Mouse (Mus musculus): Measurements from ENCODE around the gene Myzap.

Myzap gene

DNA sequence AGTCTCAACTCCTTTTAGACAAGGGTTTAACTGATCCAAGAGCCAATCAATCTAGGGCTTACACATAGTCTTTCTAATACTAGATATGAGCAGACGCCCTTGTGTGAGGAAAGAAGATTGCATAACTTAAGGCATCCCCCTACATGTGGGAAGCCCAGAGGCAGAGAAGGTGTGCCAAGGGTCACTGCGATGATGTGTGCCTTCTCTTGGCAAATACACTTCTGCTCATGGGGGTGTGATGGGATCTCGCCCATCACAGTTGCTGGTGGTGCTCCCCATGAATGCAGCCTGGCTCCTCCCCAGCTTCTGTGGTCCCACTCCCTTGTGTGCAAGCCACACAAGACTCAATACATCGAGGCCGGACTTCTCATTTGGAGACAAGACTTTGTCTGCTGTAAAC lies 47.3 kb downstream of the Myzap start:
- DNase-seq (ENCODE audit: low read depth, low spot score), result no peak

DNA sequence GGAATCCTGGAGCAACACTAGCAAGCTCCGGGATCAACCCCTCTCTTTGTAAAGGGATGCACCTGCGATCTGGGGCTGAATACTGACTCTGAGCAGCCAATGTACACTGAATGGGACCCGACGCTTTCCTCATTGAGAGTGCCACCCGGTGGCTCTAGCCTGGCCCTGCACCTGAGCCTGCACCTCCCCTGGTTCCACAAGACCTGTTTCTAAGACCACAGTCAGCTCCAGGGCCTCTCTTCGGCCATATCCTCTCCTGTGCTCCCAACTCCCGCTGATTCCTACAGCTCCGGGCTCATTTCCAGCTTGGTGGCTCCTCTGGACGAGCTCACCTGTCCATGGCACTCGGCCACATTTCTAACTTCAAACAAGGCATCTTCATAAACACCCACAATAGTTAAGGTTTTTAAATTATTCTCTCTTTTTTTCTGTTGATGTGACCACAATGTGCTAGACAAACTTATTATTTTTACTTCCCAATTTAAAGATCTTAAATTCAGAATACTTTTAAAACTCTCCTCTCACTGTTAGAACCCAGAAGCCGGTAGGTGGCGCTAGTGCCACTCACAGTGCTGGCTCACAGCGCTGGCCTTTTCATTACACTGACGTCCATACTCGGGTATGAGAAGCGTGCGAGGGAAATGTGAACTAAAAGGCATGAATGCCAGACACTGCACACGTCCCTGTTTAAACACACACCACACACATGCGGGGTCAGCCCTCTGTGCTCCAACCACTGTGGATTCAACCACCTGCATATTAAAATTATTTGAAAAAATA lies 48.5 kb downstream of the Myzap start:
- DNase-seq (ENCODE audit: low read depth, low spot score), result peak; percentile 53

DNA sequence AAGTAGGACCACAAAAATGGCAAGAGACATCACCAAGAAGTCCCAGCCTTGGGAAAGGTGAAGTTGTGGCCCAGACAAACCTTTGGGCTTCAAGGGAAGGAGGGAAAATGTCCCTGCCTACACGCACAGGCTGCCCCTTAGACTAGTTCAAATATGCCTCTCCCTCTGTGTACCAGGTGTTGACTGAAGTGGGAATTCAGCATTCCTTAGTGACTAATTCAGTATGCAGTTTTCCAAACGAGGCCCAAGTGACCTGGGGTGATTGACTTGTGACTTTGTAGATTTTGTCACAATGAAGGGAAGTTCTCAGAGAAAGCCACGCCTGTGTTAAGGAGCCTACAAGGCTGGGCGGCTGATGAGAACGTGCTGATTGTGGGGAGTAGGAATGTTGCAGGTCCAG lies 49.9 kb downstream of the Myzap start:
- DNase-seq (ENCODE audit: low read depth, low spot score), result no peak

DNA sequence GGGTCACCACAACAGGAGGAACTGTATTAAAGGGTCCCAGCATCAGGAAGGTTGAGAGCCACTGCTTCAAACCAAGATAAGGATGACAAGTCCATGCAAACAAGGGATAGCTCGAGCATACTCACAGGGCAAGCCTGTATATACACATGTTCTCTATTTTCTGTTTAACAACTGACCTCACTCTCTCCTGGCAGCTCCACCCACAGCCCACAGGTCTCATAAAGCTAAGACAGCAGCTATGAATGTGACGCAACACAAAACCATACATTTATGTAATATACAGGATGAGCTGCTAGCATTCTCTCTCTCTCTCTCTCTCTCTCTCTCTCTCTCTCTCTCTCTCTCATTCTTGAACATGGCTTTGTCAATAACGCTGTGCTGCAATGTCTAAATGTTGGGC lies 51.4 kb downstream of the Myzap start:
- DNase-seq (ENCODE audit: low read depth, low spot score), result no peak

DNA sequence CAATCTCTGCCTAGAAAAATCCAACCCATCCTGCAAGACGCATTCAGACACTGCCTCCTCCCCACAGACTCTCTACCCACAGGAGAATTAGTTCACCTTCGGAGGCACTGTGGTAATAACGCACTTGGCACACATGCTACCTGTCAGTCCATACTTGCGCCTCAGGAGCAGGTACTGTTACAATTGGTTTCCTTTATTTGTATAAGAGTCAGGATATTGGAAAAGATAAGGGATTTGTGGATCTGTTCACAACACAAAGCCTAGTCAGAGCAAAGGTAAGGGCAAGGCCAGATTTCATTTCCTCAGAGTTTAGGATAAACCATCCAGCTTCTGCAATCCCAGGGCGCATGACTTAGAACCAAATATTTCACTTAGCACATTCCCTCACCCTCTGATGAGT lies 56.4 kb downstream of the Myzap start:
- no peak for DNase-seq (ENCODE audit: low read depth, low spot score)

DNA sequence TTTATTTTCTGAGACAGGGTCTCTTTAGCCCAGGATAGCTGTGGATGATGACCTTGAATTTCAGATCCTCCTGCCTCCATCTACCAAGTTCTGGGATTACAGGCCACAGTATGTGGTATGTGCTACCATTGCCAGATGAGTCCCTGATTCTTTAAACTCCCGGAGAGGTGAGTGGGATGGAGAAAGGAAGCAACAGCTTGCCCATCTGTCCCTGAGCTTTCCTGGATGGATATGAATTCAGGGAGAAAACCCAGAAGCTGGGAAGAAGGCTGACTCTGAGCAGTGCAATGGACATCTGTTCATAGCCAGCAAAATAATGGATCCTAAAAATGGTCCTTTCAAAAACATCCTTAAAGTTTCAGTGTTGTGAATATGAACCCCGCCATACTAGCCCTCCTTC lies 57.1 kb downstream of the Myzap start:
- no peak for DNase-seq (ENCODE audit: low read depth, low spot score)

DNA sequence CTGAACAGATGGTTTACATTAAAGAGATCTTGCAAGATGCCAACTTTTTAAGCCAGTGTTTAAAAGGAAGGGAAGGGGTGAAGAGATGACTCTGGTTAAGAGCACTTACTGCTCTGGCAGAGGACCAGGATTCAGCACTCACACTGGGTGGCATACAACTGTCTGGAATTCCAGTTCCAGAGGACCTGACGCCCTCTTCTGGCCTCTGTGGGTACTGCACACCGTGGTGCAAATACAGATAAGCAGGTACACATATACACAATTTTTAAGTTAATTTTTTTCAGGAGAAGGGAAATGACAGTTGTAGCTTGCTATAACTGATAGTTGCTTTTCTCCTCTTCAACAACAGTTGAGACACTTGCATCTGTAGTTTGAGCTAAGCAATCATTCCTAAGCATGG lies 62.2 kb downstream of the Myzap start:
- DNase-seq (ENCODE audit: low read depth, low spot score), result no peak

DNA sequence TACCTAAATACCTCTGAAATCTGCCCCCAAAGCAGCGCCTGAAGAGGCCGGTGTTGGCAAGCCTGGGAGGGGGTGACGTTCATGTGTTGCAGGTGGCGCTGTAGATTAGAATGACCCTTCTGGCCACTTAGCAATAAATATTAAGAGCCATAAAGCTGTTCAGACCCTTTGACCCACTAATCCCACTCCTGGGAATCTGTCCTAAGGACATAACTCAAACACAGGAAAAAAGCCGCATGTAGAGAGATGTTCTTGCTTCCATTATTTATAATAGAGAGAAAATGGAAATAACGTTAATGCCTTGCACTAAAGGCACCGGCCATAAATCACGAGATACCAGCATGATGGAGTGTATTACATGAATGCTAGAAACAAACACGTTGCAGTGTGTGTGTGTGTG lies 64.7 kb downstream of the Myzap start:
- no peak for DNase-seq (ENCODE audit: low read depth, low spot score)

DNA sequence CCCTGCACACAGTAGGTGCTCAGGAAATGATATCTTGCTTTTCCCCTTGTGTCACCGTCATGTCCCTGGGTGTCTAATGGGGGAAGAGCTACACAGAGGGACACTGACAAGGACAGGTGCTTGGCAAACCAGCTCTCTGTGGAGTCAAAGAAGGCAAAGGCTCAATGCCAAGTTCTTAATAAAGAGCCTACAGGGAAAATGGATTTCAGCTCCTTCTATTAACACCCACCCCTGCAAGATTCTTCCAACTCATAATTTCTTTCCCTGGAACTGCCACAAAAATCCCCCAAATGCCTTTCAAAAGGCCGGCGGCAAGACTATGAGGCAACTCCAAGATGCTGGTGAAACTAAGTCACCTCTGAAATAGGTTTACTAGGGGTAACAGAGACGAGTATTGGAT lies 68.3 kb downstream of the Myzap start:
- DNase-seq (ENCODE audit: low read depth, low spot score), result no peak

DNA sequence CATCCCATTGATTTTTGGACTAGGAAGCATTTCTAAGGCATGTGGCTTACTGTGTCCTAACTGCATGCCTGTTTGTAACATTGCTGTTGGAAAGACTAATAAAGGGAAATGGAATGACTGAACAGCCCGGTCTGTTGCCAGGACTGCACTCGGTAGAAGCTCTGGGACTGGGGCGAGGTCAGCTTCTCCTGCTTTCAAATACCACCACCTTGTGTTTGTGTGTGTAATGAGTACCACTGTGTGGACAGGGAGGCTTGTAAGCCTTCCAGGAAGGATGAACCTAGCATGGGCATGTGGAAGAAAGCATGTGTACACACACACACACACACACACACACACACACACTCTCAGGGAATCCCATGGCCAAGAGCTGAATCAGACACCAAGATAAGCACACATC lies 72.3 kb downstream of the Myzap start:
- DNase-seq (ENCODE audit: low read depth, low spot score), result no peak

DNA sequence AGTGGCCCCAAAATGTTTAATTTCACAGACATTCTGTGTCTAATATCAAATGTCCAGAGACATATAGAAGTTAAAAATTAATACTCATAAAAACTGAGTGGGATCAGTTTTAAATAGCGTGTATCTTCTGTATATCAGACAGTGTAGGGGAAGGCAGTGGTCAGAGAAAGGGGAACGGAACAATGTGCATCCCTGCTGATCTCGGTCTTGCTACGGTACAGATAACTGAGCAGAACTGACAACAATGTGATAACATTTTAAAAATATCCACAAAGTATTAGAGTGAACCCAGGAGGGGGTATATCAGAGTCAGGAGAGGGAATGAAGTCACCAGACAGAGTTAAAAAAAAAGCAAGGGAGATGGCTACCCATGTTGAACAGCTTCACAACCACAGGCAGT lies 74.7 kb downstream of the Myzap start:
- no peak for DNase-seq (ENCODE audit: low read depth, low spot score)

DNA sequence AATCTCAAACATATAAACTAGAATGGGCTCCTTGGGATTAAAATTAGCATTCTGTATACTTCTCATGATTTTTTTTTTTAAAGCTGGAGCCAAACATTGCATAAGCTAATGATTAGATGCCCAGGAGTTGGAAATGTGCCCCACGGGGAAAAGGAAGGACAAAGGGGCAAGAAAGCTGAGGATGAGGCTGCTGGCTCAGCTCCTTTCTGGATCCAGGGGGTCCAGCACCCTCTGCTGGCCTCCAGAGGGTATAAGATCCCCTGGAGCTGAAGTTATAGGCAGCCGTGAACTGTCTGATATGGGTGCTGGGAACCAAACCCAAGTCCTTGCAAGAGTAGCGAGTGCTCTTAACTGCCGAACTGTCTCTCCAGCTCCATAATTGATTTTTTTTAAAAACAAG lies 76.3 kb downstream of the Myzap start:
- no peak for DNase-seq (ENCODE audit: low read depth, low spot score)

DNA sequence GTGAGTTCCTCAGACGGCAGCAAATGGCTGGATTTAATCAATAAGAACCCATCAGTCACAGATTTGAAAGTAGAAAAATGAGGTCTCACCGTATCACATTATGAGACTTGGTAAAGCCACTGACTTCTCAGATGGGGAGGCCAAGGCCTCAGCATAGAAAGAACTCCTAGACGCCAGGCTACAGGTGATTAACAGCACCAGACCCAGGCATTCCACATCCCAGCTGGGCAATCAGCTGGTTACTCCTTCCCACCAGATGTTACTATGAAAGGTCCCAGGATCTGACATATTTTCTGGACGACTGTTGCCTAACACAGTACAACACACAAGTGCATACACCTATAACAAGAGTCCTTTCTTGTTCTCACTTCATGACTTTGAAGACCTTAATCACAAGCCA lies 78.6 kb downstream of the Myzap start:
- no peak for DNase-seq (ENCODE audit: low read depth, low spot score)

DNA sequence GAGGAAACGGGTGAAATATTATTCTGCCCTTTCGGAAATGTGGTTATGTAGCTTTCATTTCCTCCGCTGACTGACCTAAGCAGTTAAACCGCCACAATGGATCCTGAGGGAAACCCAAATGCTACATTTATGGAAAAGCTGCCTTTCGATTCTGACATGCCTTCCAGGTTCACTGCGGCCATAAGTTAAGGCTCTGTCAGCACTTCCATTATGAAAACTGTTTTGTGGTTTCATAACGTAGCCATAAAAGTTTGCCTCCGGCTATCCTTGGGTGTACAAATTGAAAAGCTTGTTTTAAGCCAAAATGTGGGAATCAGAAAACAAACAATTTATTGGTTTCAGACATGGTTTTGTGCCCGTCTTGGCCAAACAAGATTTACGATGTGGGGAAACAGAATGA lies 79.3 kb downstream of the Myzap start:
- no peak for DNase-seq (ENCODE audit: low read depth, low spot score)

DNA sequence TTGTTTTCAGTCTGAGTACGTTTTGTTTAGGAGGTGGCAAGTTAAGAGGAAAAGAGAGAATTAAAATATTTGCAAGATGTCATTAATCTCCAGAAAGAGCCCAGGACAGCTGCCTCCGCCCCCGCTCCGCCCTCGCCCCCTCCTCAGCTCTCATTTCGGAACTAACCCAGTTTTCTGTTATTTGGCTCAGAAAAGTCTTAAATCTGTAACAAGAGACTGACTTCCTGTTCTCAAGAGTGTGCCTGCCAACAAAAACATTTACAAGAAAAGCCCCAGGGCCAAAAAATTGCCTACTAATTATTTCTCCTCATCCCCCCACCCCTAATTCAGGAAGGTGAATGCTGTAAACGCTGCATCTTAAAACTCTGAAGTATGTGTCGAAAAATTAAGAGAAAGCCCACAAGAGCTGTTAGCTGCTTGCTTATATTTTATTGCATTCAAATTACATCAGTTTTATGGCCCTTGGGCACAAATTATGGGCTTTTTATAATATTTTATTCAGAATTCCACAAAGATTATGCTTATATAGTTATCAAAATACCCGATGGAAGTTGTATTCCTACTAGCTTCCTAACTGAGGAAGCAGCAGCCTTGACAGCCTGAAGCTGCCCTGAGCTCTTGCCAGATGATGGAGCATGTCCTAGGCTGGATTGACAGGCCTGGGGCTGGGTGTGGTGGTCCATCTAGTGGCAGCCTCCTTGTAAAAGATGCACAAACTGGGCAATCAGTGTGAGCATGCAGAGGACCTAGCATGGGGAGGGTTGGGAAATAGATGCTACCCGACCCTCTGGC lies 93.6 kb downstream of the Myzap start:
- no peak for DNase-seq (ENCODE audit: low read depth, low spot score)

DNA sequence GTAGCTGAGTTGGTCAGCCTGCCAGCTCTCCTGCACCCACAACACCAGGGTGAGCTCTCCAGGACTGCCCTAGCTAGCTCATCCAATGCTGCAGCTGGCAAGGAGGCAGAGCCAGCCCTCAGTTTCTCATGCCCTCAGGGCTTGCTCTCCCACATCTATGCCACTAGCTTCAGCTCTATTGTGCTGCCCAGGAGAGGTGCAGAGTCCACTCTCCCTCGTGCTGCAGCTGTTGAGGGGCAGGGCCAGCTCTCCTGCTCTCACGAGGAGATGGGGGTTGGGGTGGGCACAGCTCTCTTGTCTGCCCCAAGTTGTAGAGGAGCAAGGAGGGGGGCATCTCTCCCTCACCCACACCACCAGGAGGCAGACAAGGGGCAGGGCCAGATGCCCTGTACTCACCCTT lies 95.5 kb downstream of the Myzap start:
- DNase-seq (ENCODE audit: low read depth, low spot score), result no peak

DNA sequence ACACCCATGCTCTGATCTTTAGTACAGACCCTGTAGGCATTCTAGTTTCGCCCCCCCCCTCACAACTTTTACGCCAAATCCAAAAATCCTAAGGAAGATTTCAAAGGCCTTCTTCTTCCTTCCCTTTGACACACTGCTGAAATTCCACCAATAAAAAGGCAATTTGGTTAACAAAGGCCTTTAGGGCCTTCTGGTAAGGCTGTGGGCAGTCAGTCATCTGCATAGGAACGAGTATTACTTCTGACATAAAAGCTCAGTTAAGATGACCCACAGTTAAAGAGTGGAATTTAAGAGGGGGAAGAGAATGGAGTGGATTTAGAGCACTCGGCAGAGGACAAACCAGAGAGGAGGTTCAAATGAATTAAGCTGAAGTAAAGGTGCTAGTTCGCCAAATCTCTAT lies 98.4 kb downstream of the Myzap start:
- DNase-seq (ENCODE audit: low read depth, low spot score), result no peak

DNA sequence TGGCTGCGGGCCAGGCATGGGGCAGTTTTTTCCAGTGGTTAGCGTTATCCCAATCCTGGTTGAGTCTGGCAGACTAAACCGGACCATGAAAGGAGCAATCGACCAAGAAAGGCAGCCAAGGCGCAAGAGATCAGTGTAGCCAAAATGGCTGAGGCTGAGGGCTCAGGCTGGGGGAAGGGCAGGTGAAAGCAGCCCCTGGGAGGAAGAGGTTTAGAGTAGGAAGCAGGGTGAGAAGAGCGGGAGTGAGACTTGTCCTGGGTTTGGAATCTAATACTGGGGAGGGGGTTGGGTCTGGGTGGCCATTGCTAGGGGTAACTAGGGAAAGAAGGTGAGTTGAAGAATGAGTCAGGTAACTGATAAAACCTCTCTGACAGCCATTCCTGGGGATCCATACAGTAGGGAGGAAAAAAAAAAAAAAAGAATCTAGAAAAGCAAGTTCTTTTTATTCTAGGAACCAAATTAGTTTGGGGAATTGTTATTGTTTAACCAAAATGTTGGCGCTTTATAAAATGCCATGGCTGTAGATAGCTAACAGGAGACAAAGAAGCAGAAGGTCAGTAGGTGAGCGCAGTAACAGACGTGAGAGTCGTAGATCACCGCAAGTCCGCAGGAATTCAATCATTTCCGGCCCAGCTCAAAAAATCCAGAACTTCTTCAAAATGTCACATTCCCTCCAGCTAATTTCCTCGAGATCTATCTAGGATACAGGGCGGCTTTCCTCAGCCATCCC lies 99.7 kb downstream of the Myzap start:
- DNase-seq (ENCODE audit: low read depth, low spot score), result no peak

DNA sequence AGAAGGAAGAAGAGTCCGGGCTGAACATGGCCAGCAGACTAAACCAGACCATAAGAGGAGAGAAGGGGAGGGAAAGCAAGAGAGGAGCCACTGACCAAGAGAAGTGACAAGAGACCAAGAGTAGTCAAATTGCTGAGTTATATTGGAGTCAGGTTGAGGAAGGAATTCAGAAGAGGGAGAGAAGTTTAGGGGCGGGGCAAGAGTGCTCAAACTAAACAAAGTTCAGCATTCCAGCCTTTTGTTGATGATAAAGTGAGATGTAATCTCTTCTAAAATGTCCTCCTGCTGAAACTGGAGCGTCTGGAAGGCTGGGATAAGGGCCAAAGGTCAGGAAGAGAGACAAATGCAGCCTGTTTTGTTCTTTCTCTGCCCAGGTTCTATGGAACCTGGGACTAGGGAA lies 102.1 kb downstream of the Myzap start:
- DNase-seq (ENCODE audit: low read depth, low spot score), result no peak

DNA sequence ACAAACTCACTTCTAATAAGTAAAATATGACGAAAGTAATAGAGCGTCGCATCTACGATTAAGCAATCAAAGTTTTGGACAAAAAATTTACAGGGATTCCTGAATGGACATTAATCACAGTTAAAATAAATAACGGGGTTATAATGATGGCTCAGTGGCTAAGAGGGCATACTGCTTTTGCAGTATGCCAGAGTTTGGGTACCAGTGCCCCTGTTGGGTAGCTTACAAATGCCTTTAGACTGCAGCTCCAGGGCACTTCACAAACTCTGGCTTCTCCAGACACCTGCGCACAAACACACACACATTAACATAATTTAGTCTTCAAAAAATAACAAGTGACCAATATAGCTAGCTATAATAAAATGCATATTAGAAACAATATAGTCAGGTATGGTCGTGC lies 106.0 kb downstream of the Myzap start:
- DNase-seq (ENCODE audit: low read depth, low spot score), result no peak

DNA sequence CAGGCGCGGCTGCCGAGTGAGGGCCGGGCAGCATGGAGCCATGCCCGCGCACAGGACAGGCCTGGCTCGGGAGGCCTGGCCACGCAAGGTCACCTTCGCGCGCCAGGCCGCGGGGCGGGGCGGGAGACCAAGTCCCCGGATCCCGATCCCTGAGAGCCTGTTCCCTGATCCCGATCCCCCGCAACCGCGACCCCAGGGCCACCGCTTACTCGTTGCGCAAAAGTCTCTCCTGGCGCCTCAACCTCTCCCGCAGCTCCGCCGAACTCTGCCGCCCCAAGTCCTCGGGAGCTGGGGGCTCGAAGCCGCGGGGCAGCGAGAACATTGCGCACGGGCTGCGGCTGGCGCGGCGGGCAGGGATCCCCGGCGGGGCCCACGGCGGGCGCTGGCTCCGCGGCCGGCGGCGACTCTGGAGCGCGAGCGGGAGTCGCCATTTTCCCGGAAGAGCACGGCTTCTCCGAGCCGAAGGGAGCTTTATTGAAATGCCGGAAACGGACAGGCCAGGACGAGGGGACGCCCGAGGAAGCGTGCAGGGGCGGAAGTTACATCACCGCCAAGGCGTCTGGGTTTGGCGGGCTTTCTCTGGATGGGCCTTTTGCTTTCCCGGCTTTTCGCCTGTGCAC lies 106.6 kb downstream of the Myzap start, which contains the start of gene Polr2m:
TSS of gene Polr2m (minus strand) at position 461 of the 620 bp plus-strand sequence.
- peak; percentile 89 for DNase-seq (ENCODE audit: low read depth, low spot score)

DNA sequence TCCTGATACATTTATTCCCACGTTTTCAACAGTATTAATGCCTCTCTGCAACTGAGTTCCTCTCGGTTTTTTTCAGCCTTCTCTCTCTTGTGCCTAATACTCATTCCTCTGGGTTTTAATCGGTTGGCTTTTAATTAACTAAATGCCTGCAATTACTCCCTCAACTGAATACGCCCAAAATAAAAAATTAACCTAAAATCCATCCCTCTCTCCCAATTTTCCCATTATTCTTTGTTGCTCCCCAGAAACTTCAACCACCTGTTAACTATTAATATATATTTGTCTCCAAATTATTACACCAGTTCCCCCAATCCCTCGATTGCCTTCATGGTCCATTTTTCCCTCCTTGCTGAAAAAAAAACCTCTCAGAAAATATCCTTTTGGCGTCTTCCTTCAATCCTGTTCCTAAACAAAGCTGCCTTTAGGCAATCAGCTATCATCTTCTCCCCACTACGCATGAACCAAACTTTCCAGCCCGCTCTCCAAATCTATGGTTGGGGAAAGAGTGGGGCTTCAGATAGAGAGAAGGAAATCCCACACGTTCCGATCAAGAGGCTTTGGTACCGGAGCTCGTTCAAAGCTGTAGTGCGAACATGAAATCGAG lies 107.2 kb downstream of the Myzap start:
- no peak for DNase-seq (ENCODE audit: low read depth, low spot score)

Data from retina, postnatal 7 days (tissue).